9 mouse cellular contexts compared by ENCODE assay signal in genomic region chr12:17583860-17584259, GRCm38 (mm10). TPM values are rescaled to one million over a fixed set of nuclear protein-coding genes. Genes with fewer than 3 reads are reported as not detected.
DNase-seq lines count a peak whose midpoint lies in the region; ATAC-seq and TF ChIP-seq lines count a peak whose summit lies in the region.
"Had no signal": no experiment of that assay in that cellular context is flagged by ENCODE, and none has a peak within 500 bp of the region (broad histone marks: within the 10 kb centered on the region; RNA-seq: fewer than 3 reads in every experiment).

No protein-coding gene starts in this region.

- peak; percentile 88 for ATAC-seq in kidney, embryonic 15.5 days (replicated peaks; ENCODE audit: low FRiP score)
- ATAC-seq in forebrain, embryonic 15.5 days (replicated peaks), result peak; percentile 75
- ATAC-seq in megakaryocyte progenitor cell, adult 5-6 weeks (replicated peaks; ENCODE audit: poor library complexity), result peak; percentile 81
- no peak for ATAC-seq in intestine, embryonic 16.5 days
- ATAC-seq in monocyte, adult 5-6 weeks (replicated peaks; ENCODE audit: insufficient number of reproducible peaks, low FRiP score, low TSS enrichment, poor library complexity, severe bottlenecking), result no peak

- intact Hi-C loops in gastrocnemius, adult 2 months (cut with DNase I), result no loop called here

- H3K9ac ChIP-seq in kidney, embryonic 15.5 days, result no peak overlapping the region
- H3K9ac ChIP-seq in forebrain, embryonic 15.5 days (replicated peaks), result no peak overlapping the region
- H3K9ac ChIP-seq in intestine, embryonic 16.5 days (ENCODE audit: low read depth, low read length), result no peak overlapping the region

- H3K4me3 ChIP-seq in kidney, embryonic 15.5 days (replicated peaks), result no peak overlapping the region
- H3K4me3 ChIP-seq in forebrain, embryonic 15.5 days, result no peak overlapping the region
- H3K4me3 ChIP-seq in intestine, embryonic 16.5 days (ENCODE audit: low read length), result no peak overlapping the region
- H3K4me3 ChIP-seq in gastrocnemius, adult 2 months, result no peak overlapping the region

- H3K4me1 ChIP-seq in kidney, embryonic 15.5 days, result peaks cover 10% of the 10 kb centered on the region
- H3K4me1 ChIP-seq in forebrain, embryonic 15.5 days, result peaks cover 4% of the 10 kb centered on the region
- no peaks in the 10 kb centered on the region for H3K4me1 ChIP-seq in intestine, embryonic 16.5 days (ENCODE audit: control insufficient read depth, insufficient read depth, low read length)

- DNase-seq in kidney, postnatal 10 days, result no peak
- peak; percentile 33 for DNase-seq in NIH3T3 (ENCODE audit: low read depth)
- DNase-seq in gastrocnemius, adult 2 months, result no peak
- DNase-seq: thymus, adult 18-20 months had no signal

- no peak overlapping the region for H3K4me2 ChIP-seq in kidney, embryonic 15.5 days
- no peak overlapping the region for H3K4me2 ChIP-seq in forebrain, embryonic 15.5 days (replicated peaks)
- H3K4me2 ChIP-seq in intestine, embryonic 16.5 days (ENCODE audit: low read depth, low read length), result no peak overlapping the region

- no peak for TF ChIP-seq CTCF in gastrocnemius, adult 2 months (IDR thresholded peaks at IDR 0.05)

- no peaks in the 10 kb centered on the region for H3K9me3 ChIP-seq in kidney, embryonic 15.5 days (replicated peaks)
- no peaks in the 10 kb centered on the region for H3K9me3 ChIP-seq in forebrain, embryonic 15.5 days
- H3K9me3 ChIP-seq in intestine, embryonic 16.5 days (ENCODE audit: control insufficient read depth, low read length), result no peaks in the 10 kb centered on the region

- H3K36me3 ChIP-seq in kidney, embryonic 15.5 days, result no peaks in the 10 kb centered on the region
- no peaks in the 10 kb centered on the region for H3K36me3 ChIP-seq in forebrain, embryonic 15.5 days
- H3K36me3 ChIP-seq in intestine, embryonic 16.5 days (ENCODE audit: control insufficient read depth, insufficient read depth, low read length), result no peaks in the 10 kb centered on the region

- WGBS in kidney, embryonic 15.5 days, result 19% methylated on average over 3 of the region's 3 CpGs
- 23% methylated on average over 3 of the region's 3 CpGs for WGBS in forebrain, embryonic 15.5 days
- WGBS in intestine, embryonic 16.5 days, result 34% methylated on average over 3 of the region's 3 CpGs

- peak overlapping the region; percentile 66 for H3K27ac ChIP-seq in kidney, embryonic 15.5 days
- 0 out of 2 replicates have a peak overlapping the region, but pooled peaks have one; percentile 0 for H3K27ac ChIP-seq in forebrain, embryonic 15.5 days (replicated peaks)
- H3K27ac ChIP-seq in intestine, embryonic 16.5 days (ENCODE audit: low read length), result no peak overlapping the region
- H3K27ac ChIP-seq in gastrocnemius, adult 2 months, result no peak overlapping the region

- no peaks in the 10 kb centered on the region for H3K27me3 ChIP-seq in kidney, embryonic 15.5 days
- H3K27me3 ChIP-seq in forebrain, embryonic 15.5 days, result no peaks in the 10 kb centered on the region
- H3K27me3 ChIP-seq in intestine, embryonic 16.5 days (replicated peaks; ENCODE audit: control insufficient read depth, insufficient read depth, low read length), result no peaks in the 10 kb centered on the region

RNA-seq across cellular contexts. Expression of gene Odc1, which starts 39.3 kb away (rescaled TPM):
- polyA plus RNA-seq in kidney, embryonic 15.5 days (2015; fragmentation: Nextera tagmentation; extraction: Ambion mirVana), result 218 and 231 TPM in 2 replicates
- polyA plus RNA-seq in forebrain, embryonic 15.5 days (2015; fragmentation: Nextera tagmentation; extraction: Ambion mirVana), result 231 and 237 TPM in 2 replicates
- total RNA-seq in megakaryocyte progenitor cell, adult 5-6 weeks (2015), result 241 TPM in 2 replicates
- total RNA-seq in megakaryocyte progenitor cell, adult 5-6 weeks (2017), result 406 and 410 TPM in 2 replicates
- polyA plus RNA-seq in intestine, embryonic 16.5 days (2015; fragmentation: Nextera tagmentation; extraction: Ambion mirVana), result 168 and 176 TPM in 2 replicates
- total RNA-seq in monocyte, adult 5-6 weeks (2017), result 140 to 224 TPM (median 146 TPM) in 3 replicates
- total RNA-seq in gastrocnemius, adult 2 months (2021), result 100 to 1,000 TPM in 1 of 2 experiments, 10 to 100 TPM in 1; 50.3 to 379 TPM

Comparison
In these comparisons a context has a peak if more than half of its experiments do, and no peak if none do; other contexts are left out.
1. ATAC-seq: peak in kidney, embryonic 15.5 days (single experiment), forebrain, embryonic 15.5 days (single experiment) and megakaryocyte progenitor cell, adult 5-6 weeks (single experiment); none in intestine, embryonic 16.5 days (single experiment) and monocyte, adult 5-6 weeks (single experiment).
2. H3K27ac ChIP-seq: peak in kidney, embryonic 15.5 days (single experiment) and forebrain, embryonic 15.5 days (single experiment); none in intestine, embryonic 16.5 days (single experiment) and gastrocnemius, adult 2 months (single experiment).